Mouse (Mus musculus) ES-Bruce4 (cell line): ENCODE measurements around the gene Kdm7a.

ENCODE experiments used
- CTCF ChIP-seq: IDR thresholded peaks from one replicate; pipeline ENCODE4 v1.8.1; 2011; ENCODE audit warnings: low read depth, low read length
- POLR2A ChIP-seq: IDR thresholded peaks from one replicate; pipeline ENCODE4 v1.8.1; 2011; ENCODE audit warnings: low read length; ENCODE audit not compliant: insufficient read depth

- no peak for TF ChIP-seq CTCF
- TF ChIP-seq POLR2A = no peak
Measured at GRCm38 (mm10) chr6:39117584-39118455, 88.8 kb downstream of the Kdm7a start, which contains the start of gene Parp12.
